Mouse (Mus musculus): ENCODE results near the gene Atf3.

DNA sequence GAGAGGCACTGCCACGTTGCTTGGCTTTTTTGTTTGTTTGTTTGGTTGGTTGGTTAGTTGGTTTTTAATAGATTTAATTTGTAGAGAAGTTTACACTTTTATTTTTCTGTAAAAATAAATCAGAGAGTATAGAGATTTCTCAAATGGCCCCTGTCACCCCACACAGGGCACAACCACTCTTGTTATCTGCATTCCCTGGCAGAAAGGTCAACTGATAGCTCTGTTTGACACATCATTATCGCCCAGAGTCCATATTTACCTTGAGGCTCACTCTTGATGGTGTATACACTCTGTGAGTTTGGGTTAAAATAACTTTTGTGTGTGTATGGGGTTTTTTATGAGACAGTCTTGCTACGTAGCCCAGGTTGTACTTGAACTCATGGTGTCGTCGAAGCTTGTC, 744 bp upstream of the Atf3 start:
- TF ChIP-seq EP300 (IDR thresholded peaks at IDR 0.05; ENCODE audit: insufficient read depth, low read depth, low read length) (no peak), CTCF (IDR thresholded peaks at IDR 0.05; ENCODE audit: low read depth, low read length) (no peak)
